Mouse (Mus musculus) bone marrow macrophage, adult 2 months (primary cell): Measurements from ENCODE around the gene Lmnb2.

ENCODE experiments used
- CTCF ChIP-seq: IDR thresholded peaks from 2 replicates; pipeline ENCODE4 v1.5.1; 2012; ENCODE audit warnings: low read depth, mild to moderate bottlenecking, low read length, moderate library complexity
- POLR2A ChIP-seq: IDR thresholded peaks from 2 replicates; pipeline ENCODE4 v1.6.1; 2012; ENCODE audit warnings: mild to moderate bottlenecking, low read depth, low read length, borderline replicate concordance

DNA sequence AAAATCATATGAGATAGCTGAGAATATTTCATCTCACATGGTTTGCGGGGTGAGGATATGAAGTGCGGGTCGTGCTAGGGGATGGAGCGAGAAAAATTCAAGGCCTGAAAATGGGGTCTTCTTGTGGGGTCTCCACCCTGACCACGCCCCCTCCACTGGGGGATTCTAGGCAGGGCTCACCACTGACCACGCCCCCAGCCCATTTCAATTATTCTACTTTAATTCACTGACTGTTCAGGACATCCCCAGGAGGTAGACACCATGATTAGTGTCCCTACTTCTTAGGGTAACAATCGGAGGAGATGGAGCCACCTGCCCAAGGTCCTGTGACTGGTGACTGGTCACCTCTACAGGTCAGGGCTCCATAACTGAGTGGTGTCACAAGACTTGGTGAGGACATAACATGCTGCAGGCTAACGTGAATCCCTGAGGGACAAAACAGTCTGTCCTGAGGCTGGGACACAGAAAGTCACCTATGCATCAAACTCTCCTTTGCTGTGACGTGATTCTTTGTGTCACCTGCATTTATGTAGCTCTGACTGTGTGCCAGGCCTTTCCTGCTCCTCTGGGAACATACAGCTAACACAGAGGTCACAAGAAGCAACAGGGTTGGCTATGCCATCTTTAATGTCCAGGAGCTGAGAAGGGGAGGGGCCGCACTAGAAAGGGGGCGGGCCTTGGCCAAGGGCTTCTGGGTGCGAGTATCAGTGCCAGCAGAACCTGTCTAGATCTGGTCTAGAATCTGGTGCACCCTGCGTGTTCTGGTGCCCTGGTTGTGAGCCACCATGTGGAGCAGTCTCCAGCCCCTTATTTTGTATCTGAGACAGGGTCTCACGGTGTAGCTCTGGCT, 16.3 kb upstream of the Lmnb2 start:
- TF ChIP-seq CTCF (no peak), POLR2A (no peak)
